Mouse (Mus musculus): Measurements from ENCODE around the gene Nrm.

DNA sequence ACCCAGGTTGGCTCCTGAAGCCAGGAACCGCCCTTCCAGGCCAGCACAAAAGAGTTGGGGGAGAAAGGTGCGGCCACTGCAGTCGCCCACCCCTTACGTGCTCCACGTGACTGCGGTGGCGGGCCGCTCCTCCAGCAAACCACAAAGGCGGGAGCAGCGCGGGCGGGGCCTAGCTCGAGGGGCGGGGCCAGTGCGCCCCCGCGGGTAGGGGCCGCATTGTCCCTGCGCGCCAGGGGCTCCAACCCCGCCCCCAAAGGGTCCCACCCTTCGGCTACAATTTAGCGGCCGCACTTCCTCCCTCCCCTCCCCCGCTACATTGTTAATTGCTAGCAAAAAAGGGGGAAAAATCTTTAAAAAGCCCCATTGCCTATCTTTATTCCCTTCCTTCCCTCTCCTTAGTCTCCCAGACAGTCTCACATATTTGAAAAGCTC lies 24.1 kb upstream of the Nrm start:
- TF ChIP-seq CTCF (IDR thresholded peaks at IDR 0.05) (no peak), EP300 (IDR thresholded peaks at IDR 0.05; ENCODE audit: insufficient read depth, low read depth, low read length) (no peak)

All from heart, adult 2 months (tissue).